Mouse (Mus musculus) forebrain, embryonic 16.5 days (tissue): ENCODE measurements around the gene Shb. TPM values are rescaled to one million over a fixed set of nuclear protein-coding genes. Genes with fewer than 3 reads are reported as not detected.

Experiments used
- microRNA-seq: library from miRNA; unstranded; fragments of <30 nt; microRNA quantifications from one replicate; pipeline ENCODE4, GENCODE M21; 2017
- polyA plus RNA-seq: library from polyadenylated mRNA; unstranded; fragments of >200 nt; fragmentation: Nextera tagmentation; extraction: Ambion mirVana; gene quantifications from 2 replicates; pipeline ENCODE4 v1.2.1, GENCODE M21; 2015

The Shb gene
- polyA plus RNA-seq, 1 experiment from 2014 or later, result 5.8 TPM

Small RNA genes within 50 kb of the gene (microRNA-seq; reads per million reads assigned to microRNA genes)
- gene Gm22518 (not detected), gene Gm25692 (not detected)

Other genes starting within 250 kb of the Shb start
- gene Trmt10b, start 235.3 kb downstream of the Shb start, polyA plus RNA-seq, result 21.6 and 22.9 TPM in 2 replicates
- gene Dcaf10, start 190.4 kb downstream of the Shb start, polyA plus RNA-seq, result 7.1 and 8.1 TPM in 2 replicates
- gene Exosc3, start 189.7 kb downstream of the Shb start, polyA plus RNA-seq, result 45.7 and 46.8 TPM in 2 replicates
- 84.5 and 84.7 TPM in 2 replicates for gene Slc25a51, start 123.7 kb downstream of the Shb start, polyA plus RNA-seq